Mouse (Mus musculus): ENCODE measurements at regions not wholly inside any gene's neighbourhood (a gene's known extent, or its start where the extent isn't known, plus 50 kb on each side); places are given as distances from the start of the nearest gene placed in this dataset.

- TF ChIP-seq TAL1 (IDR thresholded peaks at IDR 0.05; ENCODE audit: low read length) (no peak), GATA1 (IDR thresholded peaks at IDR 0.05; ENCODE audit: low read length) (no peak)
Measured at GRCm38 (mm10) chr1:4706171-4706570, 101.5 kb upstream of the Gm37988 start.
